29 mouse cellular contexts compared by ENCODE assay signal in the genomic region with DNA sequence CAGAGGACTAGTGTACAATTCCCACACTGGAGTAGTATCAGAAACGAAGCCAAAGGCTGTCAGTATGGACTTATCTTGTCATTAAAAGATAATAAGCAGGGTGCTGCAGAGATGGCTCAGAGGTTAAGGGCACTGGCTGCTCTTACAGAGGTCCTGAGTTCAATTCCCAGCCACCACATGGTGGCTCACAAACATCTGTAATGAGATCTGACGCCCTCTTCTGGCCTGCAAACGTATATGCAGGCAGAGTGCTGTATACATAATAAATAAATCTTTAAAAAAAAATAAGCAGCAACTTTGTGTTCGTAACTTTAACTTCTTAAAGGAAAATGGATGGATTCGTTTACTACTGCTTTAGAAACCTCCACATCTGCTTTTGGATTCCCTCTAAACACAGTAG. TPM values are rescaled to one million over a fixed set of nuclear protein-coding genes. Genes with fewer than 3 reads are reported as not detected.
DNase-seq lines count a peak whose midpoint lies in the region; ATAC-seq and TF ChIP-seq lines count a peak whose summit lies in the region.
"Had no signal": no experiment of that assay in that cellular context is flagged by ENCODE, and none has a peak within 500 bp of the region (broad histone marks: within the 10 kb centered on the region; RNA-seq: fewer than 3 reads in every experiment).

No protein-coding gene starts in this region.

- H3K4me1 ChIP-seq in liver, postnatal 0 days (ENCODE audit: insufficient read depth): no peaks in the 10 kb centered on the region
- H3K4me1 ChIP-seq in midbrain, postnatal 0 days (ENCODE audit: insufficient read depth, low read length): no peaks in the 10 kb centered on the region
- H3K4me1 ChIP-seq in midbrain, embryonic 15.5 days: no peaks in the 10 kb centered on the region
- H3K4me1 ChIP-seq in stomach, postnatal 0 days (replicated peaks; ENCODE audit: control insufficient read depth, insufficient read depth): no peaks in the 10 kb centered on the region
- H3K4me1 ChIP-seq: embryonic facial prominence, embryonic 13.5 days; forebrain, embryonic 15.5 days had no signal

- peak; percentile 16; the same call in 1 of the 2 replicates for TF ChIP-seq CTCF in liver, postnatal 0 days (IDR thresholded peaks at IDR 0.05; ENCODE audit: low read depth)
- TF ChIP-seq CTCF in midbrain, postnatal 0 days (IDR thresholded peaks at IDR 0.05): peak; percentile 17; the same call in 1 of the 2 replicates
- peak; percentile 27 for TF ChIP-seq CTCF in stomach, postnatal 0 days (IDR thresholded peaks at IDR 0.05; ENCODE audit: low read depth)

- no peak overlapping the region for H3K4me2 ChIP-seq in liver, postnatal 0 days (ENCODE audit: low read depth, low read length)
- H3K4me2 ChIP-seq in midbrain, postnatal 0 days (ENCODE audit: low read depth, low read length, poor library complexity, severe bottlenecking): no peak overlapping the region
- H3K4me2 ChIP-seq in midbrain, embryonic 15.5 days: no peak overlapping the region
- H3K4me2 ChIP-seq in stomach, postnatal 0 days (replicated peaks; ENCODE audit: low read depth): no peak overlapping the region
- H3K4me2 ChIP-seq: embryonic facial prominence, embryonic 13.5 days; forebrain, embryonic 12.5 days; forebrain, embryonic 15.5 days; heart, embryonic 13.5 days; hindbrain, embryonic 14.5 days had no signal

- H3K36me3 ChIP-seq in liver, postnatal 0 days (replicated peaks; ENCODE audit: insufficient read depth, low read length): no peaks in the 10 kb centered on the region
- no peaks in the 10 kb centered on the region for H3K36me3 ChIP-seq in midbrain, postnatal 0 days (ENCODE audit: insufficient read depth, low read length)
- no peaks in the 10 kb centered on the region for H3K36me3 ChIP-seq in midbrain, embryonic 15.5 days (replicated peaks)
- H3K36me3 ChIP-seq in stomach, postnatal 0 days (ENCODE audit: control insufficient read depth, insufficient read depth, low read length): no peaks in the 10 kb centered on the region
- H3K36me3 ChIP-seq: embryonic facial prominence, embryonic 10.5 days; embryonic facial prominence, embryonic 13.5 days; forebrain, embryonic 12.5 days; forebrain, embryonic 15.5 days; heart, embryonic 13.5 days had no signal

- peak; percentile 9 for DNase-seq in CD4-positive, CD25-positive, alpha-beta regulatory T cell, adult 2 months (ENCODE audit: low read depth, low spot score)
- DNase-seq in liver, postnatal 0 days: no peak
- no peak for DNase-seq in liver
- no peak for DNase-seq in midbrain, postnatal 0 days (ENCODE audit: low spot score)
- DNase-seq in stomach, postnatal 0 days (ENCODE audit: low spot score): no peak
- DNase-seq in adrenal gland, postnatal 25 days: no peak
- DNase-seq: adrenal gland, adult 2 months; adrenal gland, postnatal 14 days; cerebellum, adult 11-12 months; cerebellum, adult 8-10 months; cerebellum, postnatal 10 days; cerebellum, postnatal 36 days; embryo, embryonic 11 days; gastrocnemius, postnatal 25 days; heart, adult 18-20 months; heart, postnatal 14 days; heart, postnatal 4 days had no signal

- H3K4me3 ChIP-seq in liver, postnatal 0 days (ENCODE audit: low read depth, low read length): no peak overlapping the region
- no peak overlapping the region for H3K4me3 ChIP-seq in midbrain, postnatal 0 days (ENCODE audit: low read depth, low read length)
- H3K4me3 ChIP-seq in midbrain, embryonic 15.5 days: no peak overlapping the region
- no peak overlapping the region for H3K4me3 ChIP-seq in stomach, postnatal 0 days (ENCODE audit: low read depth, low read length)
- H3K4me3 ChIP-seq: embryonic facial prominence, embryonic 10.5 days; embryonic facial prominence, embryonic 13.5 days; erythroblast, embryonic 14.5 days; forebrain, embryonic 12.5 days; forebrain, embryonic 15.5 days; heart, embryonic 13.5 days had no signal

- peaks cover 9% of the 10 kb centered on the region; the same call in 1 of the 2 replicates for H3K27me3 ChIP-seq in liver, postnatal 0 days (ENCODE audit: insufficient read depth, low read length)
- no peaks in the 10 kb centered on the region for H3K27me3 ChIP-seq in midbrain, postnatal 0 days (ENCODE audit: insufficient read depth, low read length)
- no peaks in the 10 kb centered on the region for H3K27me3 ChIP-seq in midbrain, embryonic 15.5 days (replicated peaks)
- no peaks in the 10 kb centered on the region for H3K27me3 ChIP-seq in stomach, postnatal 0 days (ENCODE audit: control insufficient read depth, insufficient read depth, low read length)
- H3K27me3 ChIP-seq: embryonic facial prominence, embryonic 13.5 days; forebrain, embryonic 15.5 days had no signal

- WGBS in liver, postnatal 0 days (ENCODE audit: insufficient replicate concordance): 45% methylated on average over 5 of the region's 5 CpGs
- 65% methylated on average over 5 of the region's 5 CpGs for WGBS in midbrain, postnatal 0 days
- WGBS in midbrain, embryonic 15.5 days: 63% methylated on average over 5 of the region's 5 CpGs
- 54% methylated on average over 5 of the region's 5 CpGs for WGBS in stomach, postnatal 0 days

- no peak for TF ChIP-seq EP300 in liver, postnatal 0 days (IDR thresholded peaks at IDR 0.05; ENCODE audit: low read depth)
- no peak for TF ChIP-seq EP300 in stomach, postnatal 0 days (optimal IDR thresholded peaks at IDR 0.05)

- ATAC-seq in CD4-positive, CD25-positive, alpha-beta regulatory T cell, adult 4 months: no peak
- ATAC-seq in liver, postnatal 0 days: no peak
- no peak for ATAC-seq in midbrain, postnatal 0 days (ENCODE audit: low FRiP score)
- ATAC-seq in midbrain, embryonic 15.5 days (replicated peaks): no peak
- no peak for ATAC-seq in stomach, postnatal 0 days (ENCODE audit: low FRiP score, low TSS enrichment)
- ATAC-seq: forebrain, embryonic 15.5 days; hindbrain, postnatal 0 days had no signal

- H3K9ac ChIP-seq in liver, postnatal 0 days (replicated peaks): no peak overlapping the region
- H3K9ac ChIP-seq in midbrain, postnatal 0 days (replicated peaks; ENCODE audit: low read length, poor library complexity, severe bottlenecking): no peak overlapping the region
- no peak overlapping the region for H3K9ac ChIP-seq in midbrain, embryonic 15.5 days
- no peak overlapping the region for H3K9ac ChIP-seq in stomach, postnatal 0 days (ENCODE audit: low read length)
- H3K9ac ChIP-seq: embryonic facial prominence, embryonic 13.5 days; forebrain, embryonic 12.5 days; forebrain, embryonic 15.5 days; heart, embryonic 13.5 days; hindbrain, embryonic 14.5 days had no signal

- H3K27ac ChIP-seq in liver, postnatal 0 days (ENCODE audit: low read depth): no peak overlapping the region
- H3K27ac ChIP-seq in midbrain, postnatal 0 days (ENCODE audit: low read depth, low read length): no peak overlapping the region
- H3K27ac ChIP-seq in midbrain, embryonic 15.5 days: no peak overlapping the region
- H3K27ac ChIP-seq in stomach, postnatal 0 days (replicated peaks): no peak overlapping the region
- H3K27ac ChIP-seq: embryonic facial prominence, embryonic 10.5 days; embryonic facial prominence, embryonic 13.5 days; forebrain, embryonic 12.5 days; forebrain, embryonic 15.5 days; heart, embryonic 13.5 days; hindbrain, embryonic 14.5 days; hindbrain, postnatal 0 days had no signal

- H3K9me3 ChIP-seq in liver, postnatal 0 days (ENCODE audit: low read length): no peaks in the 10 kb centered on the region
- H3K9me3 ChIP-seq in midbrain, postnatal 0 days (ENCODE audit: low read length): no peaks in the 10 kb centered on the region
- H3K9me3 ChIP-seq in midbrain, embryonic 15.5 days: no peaks in the 10 kb centered on the region
- H3K9me3 ChIP-seq in stomach, postnatal 0 days (ENCODE audit: control insufficient read depth, low read length): no peaks in the 10 kb centered on the region
- H3K9me3 ChIP-seq: embryonic facial prominence, embryonic 10.5 days; embryonic facial prominence, embryonic 13.5 days; forebrain, embryonic 12.5 days; forebrain, embryonic 15.5 days; G1E; heart, embryonic 13.5 days had no signal

RNA-seq across cellular contexts. Expression of a gene that starts 44.0 kb away (rescaled TPM):
- polyA plus RNA-seq in CD4-positive, CD25-positive, alpha-beta regulatory T cell, adult 4 months (2017; shearing (Covaris generic)): not detected
- polyA plus RNA-seq in liver, postnatal 0 days (2015; fragmentation: Nextera tagmentation; extraction: Ambion mirVana): not detected in 2 replicates
- total RNA-seq in midbrain, postnatal 0 days (2014; rRNA removed): 6.1 and 6.6 TPM in 2 replicates
- polyA plus RNA-seq in midbrain, postnatal 0 days (2015; fragmentation: Nextera tagmentation; extraction: Ambion mirVana): 10.3 and 10.5 TPM in 2 replicates
- polyA plus RNA-seq in midbrain, embryonic 15.5 days (2015; fragmentation: Nextera tagmentation; extraction: Ambion mirVana): 15.5 and 18.2 TPM in 2 replicates
- polyA plus RNA-seq in stomach, postnatal 0 days (2015; fragmentation: Nextera tagmentation; extraction: Ambion mirVana): 0.05 and 0.08 TPM in 2 replicates
- total RNA-seq in adrenal gland, postnatal 25 days (2021): not detected in 2 replicates
- total RNA-seq: adrenal gland, postnatal 14 days; heart, postnatal 14 days; heart, postnatal 4 days had no signal
- polyA plus RNA-seq: erythroblast, embryonic 14.5 days; G1E; heart, embryonic 13.5 days; heart, embryonic 16.5 days; hindbrain, embryonic 14.5 days had no signal

Comparison
In these comparisons a context has a peak if more than half of its experiments do, and no peak if none do; other contexts are left out.
1. RNA of a gene that starts 44.0 kb away (polyA plus RNA-seq): 15.5 to 18.2 TPM in midbrain, embryonic 15.5 days and 10.3 to 10.5 TPM in midbrain, postnatal 0 days; 0.05 to 0.08 TPM in stomach, postnatal 0 days, not detected in CD4-positive, CD25-positive, alpha-beta regulatory T cell, adult 4 months and not detected in liver, postnatal 0 days; every median in the first group is over 10 times any median in the second.
2. Peak in every context shown above with its lines, with median percentiles within 50 percentile points of each other: CTCF ChIP-seq.